ENCODE assay signal across 8 mouse cellular contexts in genomic region chr8:12873357-12874046, GRCm38 (mm10). TPM values are rescaled to one million over a fixed set of nuclear protein-coding genes. Genes with fewer than 3 reads are reported as not detected.
DNase-seq lines count a peak whose midpoint lies in the region; ATAC-seq and TF ChIP-seq lines count a peak whose summit lies in the region.

TSS of gene Mcf2l (plus strand) at chr8:12873806.

- no peak for TF ChIP-seq POLR2A in cortical plate, adult 2 months (IDR thresholded peaks at IDR 0.05; ENCODE audit: extremely low read depth, insufficient read depth, low read length)

- peak; percentile 74 for DNase-seq in liver
- peak; percentile 76 for DNase-seq in thymus, postnatal 0 days (ENCODE audit: low spot score)

- H3K27ac ChIP-seq in cortical plate, adult 2 months (ENCODE audit: insufficient read depth, low read length): no peak within 1 kb of the TSS
- H3K27ac ChIP-seq in intestine, postnatal 0 days (ENCODE audit: low read depth, low read length): no peak within 1 kb of the TSS
- H3K27ac ChIP-seq in midbrain, embryonic 16.5 days (ENCODE audit: low read length): peak within 1 kb of the TSS; percentile 60

- peaks cover 64% of the 10 kb centered on the region for H3K27me3 ChIP-seq in C2C12 (ENCODE audit: control insufficient read depth, insufficient read depth, insufficient read length)
- 0 out of 2 replicates have a peak, but pooled peaks cover 5% of the 10 kb centered on the region for H3K27me3 ChIP-seq in intestine, postnatal 0 days (replicated peaks; ENCODE audit: control insufficient read depth, insufficient read depth, low read length)
- no peaks in the 10 kb centered on the region; the same call in 1 of the 2 replicates for H3K27me3 ChIP-seq in midbrain, embryonic 16.5 days (ENCODE audit: control insufficient read depth, insufficient read depth, low read depth, low read length)

- peak within 1 kb of the TSS; percentile 30 for H3ac ChIP-seq in C2C12 (ENCODE audit: control insufficient read depth, insufficient read length, low read depth)

- no peak within 1 kb of the TSS for H3K4me3 ChIP-seq in C2C12 (ENCODE audit: insufficient read depth, poor library complexity, severe bottlenecking)
- peak within 1 kb of the TSS; percentile 72 for H3K4me3 ChIP-seq in cortical plate, adult 2 months (ENCODE audit: insufficient read depth, low read length)
- H3K4me3 ChIP-seq in intestine, postnatal 0 days (ENCODE audit: low read depth, low read length): peak within 1 kb of the TSS; percentile 46
- H3K4me3 ChIP-seq in midbrain, embryonic 16.5 days (ENCODE audit: low read depth, low read length): peak within 1 kb of the TSS; percentile 61

- no peaks in the 10 kb centered on the region for H3K36me3 ChIP-seq in C2C12 (ENCODE audit: control insufficient read depth, insufficient read depth)
- H3K36me3 ChIP-seq in intestine, postnatal 0 days (ENCODE audit: control insufficient read depth, insufficient read depth): no peaks in the 10 kb centered on the region
- H3K36me3 ChIP-seq in midbrain, embryonic 16.5 days (ENCODE audit: control insufficient read depth, insufficient read depth, low read length): no peaks in the 10 kb centered on the region

- H3K9ac ChIP-seq in intestine, postnatal 0 days (ENCODE audit: low read depth, low read length): no peak within 1 kb of the TSS
- H3K9ac ChIP-seq in midbrain, embryonic 16.5 days (ENCODE audit: low read depth, low read length): peak within 1 kb of the TSS; percentile 79

- ATAC-seq in activated CD4-positive, CD25-positive, alpha-beta regulatory T cell, adult 4 months: peak; percentile 46
- peak; percentile 63 for ATAC-seq in granulocyte monocyte progenitor cell, adult 5-6 weeks (replicated peaks; ENCODE audit: poor library complexity, severe bottlenecking)
- ATAC-seq in intestine, postnatal 0 days: peak; percentile 58
- peak; percentile 69 for ATAC-seq in midbrain, embryonic 16.5 days

- TF ChIP-seq CTCF in C2C12 (IDR thresholded peaks at IDR 0.05; ENCODE audit: control insufficient read depth, insufficient read depth, insufficient read length): no peak
- no peak for TF ChIP-seq CTCF in cortical plate, adult 2 months (IDR thresholded peaks at IDR 0.05; ENCODE audit: extremely low read depth, insufficient read depth, low read length)
- no peak for TF ChIP-seq CTCF in intestine, postnatal 0 days (IDR thresholded peaks at IDR 0.05; ENCODE audit: low read depth)

- H3K4me2 ChIP-seq in intestine, postnatal 0 days (replicated peaks; ENCODE audit: low read depth): peak within 1 kb of the TSS; percentile 78
- peak within 1 kb of the TSS; percentile 88 for H3K4me2 ChIP-seq in midbrain, embryonic 16.5 days (ENCODE audit: low read length)

- H3K9me3 ChIP-seq in intestine, postnatal 0 days (ENCODE audit: control insufficient read depth): no peaks in the 10 kb centered on the region
- H3K9me3 ChIP-seq in midbrain, embryonic 16.5 days (replicated peaks; ENCODE audit: control insufficient read depth, low read length, poor library complexity, severe bottlenecking): no peaks in the 10 kb centered on the region

- 1% methylated on average over 30 of the region's 30 CpGs for WGBS in intestine, postnatal 0 days
- WGBS in midbrain, embryonic 16.5 days: 2% methylated on average over 24 of the region's 30 CpGs

- H3K79me2 ChIP-seq in C2C12 (ENCODE audit: control insufficient read depth, insufficient read depth): no peaks in the 10 kb centered on the region

- H3K79me3 ChIP-seq in C2C12 (ENCODE audit: low read depth): no peaks in the 10 kb centered on the region

- H3K4me1 ChIP-seq in cortical plate, adult 2 months (ENCODE audit: control insufficient read depth, insufficient read depth, low read length): peaks cover 2% of the 10 kb centered on the region; the same call in 1 of the 2 replicates
- no peaks in the 10 kb centered on the region for H3K4me1 ChIP-seq in intestine, postnatal 0 days (replicated peaks; ENCODE audit: control insufficient read depth, insufficient read depth, low read length)
- peaks cover 31% of the 10 kb centered on the region for H3K4me1 ChIP-seq in midbrain, embryonic 16.5 days (ENCODE audit: control insufficient read depth, insufficient read depth, low read length)

TF ChIP-seq in C2C12, 6 proteins besides CTCF, POLR2A, EP300 and RAD21:
- no peak for TF ChIP-seq MYOD1 (IDR thresholded peaks at IDR 0.05; ENCODE audit: control insufficient read depth, insufficient read length, low read depth)
- TF ChIP-seq FOSL1 (IDR thresholded peaks at IDR 0.05; ENCODE audit: insufficient read depth, low read length, poor library complexity, severe bottlenecking): no peak
- no peak for TF ChIP-seq USF1 (IDR thresholded peaks at IDR 0.05; ENCODE audit: low read depth)
- TF ChIP-seq MAX (IDR thresholded peaks at IDR 0.05): no peak
- TF ChIP-seq CEBPB (IDR thresholded peaks at IDR 0.05; ENCODE audit: low read depth): no peak

RNA-seq across cellular contexts. Expression of gene Mcf2l, which starts in this region (rescaled TPM):
- polyA plus RNA-seq in C2C12 (2012; fragmentation: generic; extraction: Trizol): 1.5 TPM
- polyA plus RNA-seq in activated CD4-positive, CD25-positive, alpha-beta regulatory T cell, adult 4 months (2017; shearing (Covaris generic)): under 1 TPM in 1 of 2 experiments, not detected in 1; 0.40 TPM
- 144 and 148 TPM in 2 replicates for polyA plus RNA-seq in cortical plate, adult 2 months (2012; rRNA removed)
- total RNA-seq in granulocyte monocyte progenitor cell, adult 5-6 weeks (2014; fragmentation: Nextera tagmentation): 19.5 and 19.8 TPM in 2 replicates
- total RNA-seq in granulocyte monocyte progenitor cell, adult 5-6 weeks (2017): 16.2 and 16.4 TPM in 2 replicates
- polyA plus RNA-seq in intestine, postnatal 0 days (2015; fragmentation: Nextera tagmentation; extraction: Ambion mirVana): 5.7 and 6.7 TPM in 2 replicates
- 185 and 190 TPM in 2 replicates for polyA plus RNA-seq in midbrain, embryonic 16.5 days (2015; fragmentation: Nextera tagmentation; extraction: Ambion mirVana)
- polyA plus RNA-seq in thymus, postnatal 0 days (2015; fragmentation: Nextera tagmentation; extraction: Ambion mirVana): 4.8 and 5.3 TPM in 2 replicates

Comparison
In these comparisons a context has a peak if more than half of its experiments do, and no peak if none do; other contexts are left out.
1. RNA of gene Mcf2l (polyA plus RNA-seq): 185 to 190 TPM in midbrain, embryonic 16.5 days and 144 to 148 TPM in cortical plate, adult 2 months; 5.7 to 6.7 TPM in intestine, postnatal 0 days, 4.8 to 5.3 TPM in thymus, postnatal 0 days, 1.5 TPM in C2C12 (single experiment) and 0.40 TPM in activated CD4-positive, CD25-positive, alpha-beta regulatory T cell, adult 4 months; every median in the first group is over 10 times any median in the second.
2. Peak in ATAC-seq in activated CD4-positive, CD25-positive, alpha-beta regulatory T cell, adult 4 months; RNA of the gene not detected or under 1 TPM.
3. Peak in every context shown above with its lines, with median percentiles within 50 percentile points of each other: ATAC-seq.